Mouse (Mus musculus): ENCODE results near the gene Als2cr12.

DNA sequence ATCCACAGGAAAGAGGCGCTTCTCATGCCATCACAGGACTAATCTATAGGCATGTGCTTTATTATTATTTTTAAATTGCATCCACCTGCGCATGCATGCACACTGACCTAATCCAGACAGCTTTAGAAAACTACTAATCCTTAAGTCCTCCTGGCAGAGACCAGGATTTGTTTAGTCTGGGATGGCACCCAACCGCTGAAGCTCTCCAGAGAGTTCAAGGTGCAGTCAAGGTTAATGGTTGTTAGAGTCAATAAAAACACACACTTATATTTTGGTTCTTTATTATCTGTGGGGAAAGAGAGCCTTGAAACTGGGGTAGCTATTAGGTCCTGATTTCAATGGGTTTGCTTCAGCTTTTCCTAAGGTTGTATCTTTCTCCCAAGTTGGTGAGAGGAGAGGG, 74.5 kb downstream of the Als2cr12 start:
- TF ChIP-seq POLR2A (IDR thresholded peaks at IDR 0.05; ENCODE audit: borderline replicate concordance, low read depth, low read length): no peak
- TF ChIP-seq CTCF (IDR thresholded peaks at IDR 0.05; ENCODE audit: low read depth, low read length): no peak

Measured in bone marrow macrophage, adult 2 months (primary cell).